Mouse (Mus musculus): Measurements from ENCODE around the gene Spaca3. TPM values are rescaled to one million over a fixed set of nuclear protein-coding genes. Genes with fewer than 3 reads are reported as not detected.

The Spaca3 gene
- total and polyA plus RNA-seq, 2 experiments from 2014 or later: not detected

DNA sequence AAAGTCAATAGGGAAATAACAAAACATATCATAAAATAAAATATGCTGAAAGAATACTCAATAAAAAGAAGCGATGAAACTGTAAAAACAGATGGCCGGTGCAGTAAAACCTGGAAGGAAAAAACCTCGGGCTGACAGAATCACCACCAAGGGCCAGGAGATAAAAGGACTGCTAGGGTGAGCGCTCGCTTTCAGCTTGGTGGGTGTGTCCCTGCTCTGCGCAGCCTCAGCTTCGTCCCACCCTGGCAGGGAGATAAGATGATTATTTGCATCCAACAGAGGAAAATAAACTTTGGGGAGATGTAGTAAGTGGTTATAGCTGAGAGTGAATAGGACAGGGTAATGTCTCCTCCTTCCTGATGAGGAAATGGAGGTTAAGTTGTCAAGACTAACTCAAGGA is 3.3 kb upstream of the Spaca3 start:
- ATAC-seq (no peak), DNase-seq (no peak)
- Histone ChIP-seq H3K27ac (ENCODE audit: low read depth, low read length) (no peak overlapping the region), H3K4me3 (ENCODE audit: low read depth, low read length) (no peak overlapping the region), H3K9me3 (ENCODE audit: low read length) (no peaks in the 10 kb centered on the region), H3K4me2 (ENCODE audit: low read depth) (no peak overlapping the region), H3K4me1 (ENCODE audit: insufficient read depth) (peaks cover 7% of the 10 kb centered on the region; the same call in 1 of the 2 replicates), H3K9ac (no peak overlapping the region), H3K36me3 (ENCODE audit: insufficient read depth) (no peaks in the 10 kb centered on the region), H3K27me3 (ENCODE audit: insufficient read depth, low read length) (no peaks in the 10 kb centered on the region)
- no peak for TF ChIP-seq CTCF (IDR thresholded peaks at IDR 0.05; ENCODE audit: low read depth)
- 67% methylated on average over 7 of the region's 7 CpGs for WGBS

DNA sequence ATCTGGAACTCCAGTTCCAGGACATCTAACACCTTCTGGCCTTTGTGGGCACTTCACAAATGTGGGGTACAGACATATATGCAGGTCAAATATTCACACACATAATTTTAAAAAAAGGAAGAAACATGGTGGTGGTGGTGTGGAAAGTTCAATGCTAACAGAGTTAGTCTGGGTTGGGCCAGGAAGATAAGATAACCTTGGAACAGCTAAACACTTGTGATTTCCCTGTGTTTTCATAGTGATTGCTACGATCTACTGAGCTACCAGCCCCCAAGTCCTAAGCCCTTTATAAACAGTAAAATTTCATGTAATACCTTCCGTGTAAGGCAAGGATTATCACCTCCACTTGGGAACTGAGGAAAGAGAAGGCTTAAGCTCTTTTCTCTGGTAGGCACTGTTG is 1.3 kb upstream of the Spaca3 start:
- peaks cover 7% of the 10 kb centered on the region; the same call in 1 of the 2 replicates for H3K4me1 ChIP-seq (ENCODE audit: insufficient read depth)
- 80% methylated on average over 2 of the region's 2 CpGs for WGBS

DNA sequence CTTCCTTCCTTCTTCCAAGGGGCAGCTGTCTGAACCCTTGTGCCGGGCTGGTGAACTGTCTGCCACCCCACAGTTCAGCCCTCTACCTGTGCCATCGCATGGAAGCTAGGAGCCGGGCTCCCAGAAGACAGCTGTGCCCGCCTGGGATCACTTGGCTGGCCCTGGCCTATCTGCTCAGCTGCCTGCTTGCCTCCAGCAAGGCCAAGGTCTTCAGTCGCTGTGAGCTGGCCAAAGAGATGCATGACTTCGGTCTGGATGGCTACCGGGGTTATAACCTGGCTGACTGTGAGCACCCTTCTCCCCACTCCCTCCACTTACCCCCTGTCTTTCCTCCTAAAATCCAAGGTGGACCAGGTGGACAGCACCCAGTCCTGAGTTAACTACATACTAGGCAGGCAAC is 4.8 kb downstream of the Spaca3 start:
- H3K36me3 ChIP-seq (ENCODE audit: insufficient read depth): no peaks in the 10 kb centered on the region
- DNase-seq (no peak), ATAC-seq (no peak)
- H3K27me3 ChIP-seq (ENCODE audit: insufficient read depth, low read length): no peaks in the 10 kb centered on the region
- no peak for TF ChIP-seq CTCF (IDR thresholded peaks at IDR 0.05; ENCODE audit: low read depth)
- 96% methylated on average over 7 of the region's 7 CpGs for WGBS
- H3K9ac ChIP-seq: no peak overlapping the region
- no peaks in the 10 kb centered on the region for H3K4me1 ChIP-seq (ENCODE audit: insufficient read depth)
- H3K9me3 ChIP-seq (ENCODE audit: low read length): no peaks in the 10 kb centered on the region
- no peak overlapping the region for H3K4me3 ChIP-seq (ENCODE audit: low read depth, low read length)
- no peak overlapping the region for H3K4me2 ChIP-seq (ENCODE audit: low read depth)
- H3K27ac ChIP-seq (ENCODE audit: low read depth, low read length): no peak overlapping the region

More for the DNA sequence above, 1.3 kb upstream of the Spaca3 start:
- Histone ChIP-seq H3K27me3 (ENCODE audit: insufficient read depth, low read length) (no peaks in the 10 kb centered on the region), H3K4me2 (ENCODE audit: low read depth) (no peak overlapping the region), H3K9ac (no peak overlapping the region), H3K27ac (ENCODE audit: low read depth, low read length) (no peak overlapping the region), H3K9me3 (ENCODE audit: low read length) (no peaks in the 10 kb centered on the region), H3K36me3 (ENCODE audit: insufficient read depth) (no peaks in the 10 kb centered on the region), H3K4me3 (ENCODE audit: low read depth, low read length) (no peak overlapping the region)
- no peak for ATAC-seq
- TF ChIP-seq CTCF (IDR thresholded peaks at IDR 0.05; ENCODE audit: low read depth): no peak
- no peak for DNase-seq

DNA sequence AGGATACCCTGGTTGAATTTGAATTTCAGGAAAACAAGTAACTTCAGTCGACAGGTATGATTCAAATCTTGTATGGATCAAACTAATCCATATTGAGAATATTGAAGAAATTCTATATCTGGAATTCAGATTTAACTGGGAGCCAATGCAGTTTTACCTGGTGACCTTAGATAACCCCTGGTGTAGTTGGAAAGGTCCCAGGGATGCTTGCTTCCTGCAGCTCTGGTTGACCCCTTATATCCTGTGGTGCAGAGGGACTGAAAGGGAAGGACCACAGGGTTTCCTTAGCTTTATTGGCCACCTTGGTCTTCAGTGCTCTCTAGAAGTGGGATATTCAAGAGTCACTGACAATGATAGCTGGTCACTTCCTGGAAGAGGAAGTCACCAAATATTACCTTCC is 9.9 kb downstream of the Spaca3 start:
- Histone ChIP-seq H3K27me3 (ENCODE audit: insufficient read depth, low read length) (no peaks in the 10 kb centered on the region), H3K4me1 (ENCODE audit: insufficient read depth) (no peaks in the 10 kb centered on the region), H3K27ac (ENCODE audit: low read depth, low read length) (no peak overlapping the region), H3K9me3 (ENCODE audit: low read length) (no peaks in the 10 kb centered on the region), H3K4me2 (ENCODE audit: low read depth) (no peak overlapping the region), H3K9ac (no peak overlapping the region), H3K4me3 (ENCODE audit: low read depth, low read length) (no peak overlapping the region), H3K36me3 (ENCODE audit: insufficient read depth) (no peaks in the 10 kb centered on the region)
- TF ChIP-seq CTCF (IDR thresholded peaks at IDR 0.05; ENCODE audit: low read depth): no peak
- DNase-seq (no peak), ATAC-seq (no peak)
- 86% methylated on average over 1 of the region's 1 CpGs for WGBS

DNA sequence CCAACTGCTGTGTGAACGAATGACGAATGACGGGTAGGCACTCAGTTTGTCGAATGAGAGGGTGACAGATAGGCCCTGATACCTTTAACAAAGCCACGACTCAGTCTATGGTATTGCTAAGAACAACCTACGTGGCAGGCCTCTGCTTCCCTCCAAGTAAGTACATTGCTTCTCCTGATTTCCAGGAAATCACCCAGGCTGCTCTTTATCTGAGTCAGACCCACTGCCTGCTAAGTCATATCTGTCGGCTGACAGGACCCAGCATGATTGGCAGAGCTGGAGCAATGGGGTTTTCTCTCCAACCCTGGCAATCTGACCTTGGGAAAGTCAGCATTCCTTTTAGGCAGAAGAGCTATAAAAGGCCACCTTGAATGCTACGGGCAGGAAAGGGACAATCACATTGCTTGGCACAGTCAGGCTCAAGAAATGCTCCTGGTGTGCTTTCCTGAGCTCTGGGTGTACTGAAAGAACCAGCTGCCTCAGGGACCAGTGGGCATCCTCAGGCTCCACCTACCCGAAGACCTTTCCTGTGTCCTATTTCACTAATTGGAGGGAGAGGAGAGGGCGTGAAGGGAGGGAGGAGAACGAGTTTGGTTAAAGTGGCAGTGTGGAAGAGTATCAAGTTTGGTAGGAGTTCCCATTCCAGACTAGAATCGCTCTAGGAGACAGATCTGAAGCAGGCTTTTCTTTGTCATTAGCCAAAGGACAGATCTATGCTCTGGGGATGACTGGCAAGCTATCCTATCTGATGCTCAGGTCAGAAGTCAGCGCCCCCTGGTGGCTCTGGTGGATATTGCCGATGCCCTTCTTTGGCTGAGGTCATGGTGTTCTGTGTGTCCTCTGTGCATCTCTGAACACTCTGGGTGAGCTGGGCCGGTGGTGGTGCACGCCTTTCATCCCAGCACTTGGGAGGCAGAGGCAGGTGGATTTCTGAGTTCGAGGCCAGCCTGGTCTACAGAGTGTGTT is 14.6 kb downstream of the Spaca3 start:
- Histone ChIP-seq H3K27me3 (ENCODE audit: insufficient read depth, low read length) (no peaks in the 10 kb centered on the region), H3K4me2 (ENCODE audit: low read depth) (no peak overlapping the region), H3K4me3 (ENCODE audit: low read depth, low read length) (no peak overlapping the region), H3K9ac (no peak overlapping the region), H3K4me1 (ENCODE audit: insufficient read depth) (peaks cover 10% of the 10 kb centered on the region), H3K27ac (ENCODE audit: low read depth, low read length) (no peak overlapping the region), H3K36me3 (ENCODE audit: insufficient read depth) (no peaks in the 10 kb centered on the region), H3K9me3 (ENCODE audit: low read length) (no peaks in the 10 kb centered on the region)
- ATAC-seq: no peak
- DNase-seq: no peak
- 70% methylated on average over 17 of the region's 17 CpGs for WGBS
- peak; percentile 65 for TF ChIP-seq CTCF (IDR thresholded peaks at IDR 0.05; ENCODE audit: low read depth)

DNA sequence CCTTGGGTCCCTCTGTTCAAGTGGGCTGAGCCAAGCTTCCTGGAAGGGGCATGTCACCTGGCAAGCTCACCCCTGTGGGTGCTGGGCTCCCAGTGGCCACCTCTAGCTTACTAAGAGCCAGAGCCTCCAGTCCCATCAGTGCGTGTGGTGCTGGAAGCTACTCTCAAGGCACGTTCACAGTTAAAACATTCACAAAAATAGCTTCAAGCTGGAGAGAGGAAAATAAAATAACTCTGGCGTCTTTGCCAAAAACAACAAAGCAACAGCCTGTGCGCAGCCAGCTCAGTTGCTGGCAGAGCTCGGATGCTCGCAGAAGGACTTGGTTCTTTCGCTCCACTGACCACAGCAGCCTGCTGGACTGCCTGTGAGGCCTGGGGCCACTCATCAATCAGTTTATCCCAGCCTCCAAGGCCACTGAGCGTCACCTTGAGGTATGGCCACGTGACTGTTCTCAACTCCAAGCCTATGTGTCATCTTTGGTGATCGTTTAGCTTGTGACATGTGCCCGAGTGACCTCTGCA is 19.0 kb downstream of the Spaca3 start:
- Histone ChIP-seq H3K27me3 (ENCODE audit: insufficient read depth, low read length) (no peaks in the 10 kb centered on the region), H3K9ac (no peak overlapping the region), H3K4me1 (ENCODE audit: insufficient read depth) (peaks cover 10% of the 10 kb centered on the region), H3K27ac (ENCODE audit: low read depth, low read length) (peak overlapping the region; percentile 67), H3K4me2 (ENCODE audit: low read depth) (no peak overlapping the region), H3K36me3 (ENCODE audit: insufficient read depth) (no peaks in the 10 kb centered on the region), H3K4me3 (ENCODE audit: low read depth, low read length) (no peak overlapping the region), H3K9me3 (ENCODE audit: low read length) (no peaks in the 10 kb centered on the region)
- DNase-seq (peak; percentile 84), ATAC-seq (peak; percentile 69)
- TF ChIP-seq CTCF (IDR thresholded peaks at IDR 0.05; ENCODE audit: low read depth): no peak
- WGBS: 35% methylated on average over 11 of the region's 11 CpGs

DNA sequence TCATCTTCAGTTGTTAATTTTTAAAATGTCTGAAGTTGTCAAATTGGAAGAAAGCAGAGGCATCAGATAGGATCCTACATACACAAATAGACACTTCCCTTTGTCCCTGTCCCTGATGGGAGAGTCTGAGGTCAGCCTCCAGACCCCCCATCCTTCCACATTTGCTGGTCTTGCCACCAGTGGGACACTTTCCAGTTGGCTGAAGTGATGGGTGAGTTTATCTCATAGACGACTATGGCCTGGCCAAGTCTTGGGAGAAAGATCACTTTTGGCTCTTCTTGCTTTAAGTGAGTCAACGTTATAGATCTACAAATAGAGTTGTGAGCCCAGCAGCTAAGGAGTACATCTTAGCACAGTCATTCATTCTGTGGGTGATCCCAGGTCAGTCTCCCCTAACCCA is 19.9 kb downstream of the Spaca3 start:
- 74% methylated on average over 2 of the region's 2 CpGs for WGBS
- H3K9me3 ChIP-seq (ENCODE audit: low read length): no peaks in the 10 kb centered on the region
- no peak for TF ChIP-seq CTCF (IDR thresholded peaks at IDR 0.05; ENCODE audit: low read depth)
- H3K4me3 ChIP-seq (ENCODE audit: low read depth, low read length): no peak overlapping the region
- no peak overlapping the region for H3K4me2 ChIP-seq (ENCODE audit: low read depth)
- no peaks in the 10 kb centered on the region for H3K27me3 ChIP-seq (ENCODE audit: insufficient read depth, low read length)
- no peak overlapping the region for H3K9ac ChIP-seq
- no peaks in the 10 kb centered on the region for H3K36me3 ChIP-seq (ENCODE audit: insufficient read depth)
- DNase-seq: no peak
- no peak overlapping the region for H3K27ac ChIP-seq (ENCODE audit: low read depth, low read length)
- ATAC-seq: no peak
- H3K4me1 ChIP-seq (ENCODE audit: insufficient read depth): peaks cover 10% of the 10 kb centered on the region

Data from forebrain, postnatal 0 days (tissue).